Mouse (Mus musculus): Measurements from ENCODE around the gene Pitpnc1.

DNA sequence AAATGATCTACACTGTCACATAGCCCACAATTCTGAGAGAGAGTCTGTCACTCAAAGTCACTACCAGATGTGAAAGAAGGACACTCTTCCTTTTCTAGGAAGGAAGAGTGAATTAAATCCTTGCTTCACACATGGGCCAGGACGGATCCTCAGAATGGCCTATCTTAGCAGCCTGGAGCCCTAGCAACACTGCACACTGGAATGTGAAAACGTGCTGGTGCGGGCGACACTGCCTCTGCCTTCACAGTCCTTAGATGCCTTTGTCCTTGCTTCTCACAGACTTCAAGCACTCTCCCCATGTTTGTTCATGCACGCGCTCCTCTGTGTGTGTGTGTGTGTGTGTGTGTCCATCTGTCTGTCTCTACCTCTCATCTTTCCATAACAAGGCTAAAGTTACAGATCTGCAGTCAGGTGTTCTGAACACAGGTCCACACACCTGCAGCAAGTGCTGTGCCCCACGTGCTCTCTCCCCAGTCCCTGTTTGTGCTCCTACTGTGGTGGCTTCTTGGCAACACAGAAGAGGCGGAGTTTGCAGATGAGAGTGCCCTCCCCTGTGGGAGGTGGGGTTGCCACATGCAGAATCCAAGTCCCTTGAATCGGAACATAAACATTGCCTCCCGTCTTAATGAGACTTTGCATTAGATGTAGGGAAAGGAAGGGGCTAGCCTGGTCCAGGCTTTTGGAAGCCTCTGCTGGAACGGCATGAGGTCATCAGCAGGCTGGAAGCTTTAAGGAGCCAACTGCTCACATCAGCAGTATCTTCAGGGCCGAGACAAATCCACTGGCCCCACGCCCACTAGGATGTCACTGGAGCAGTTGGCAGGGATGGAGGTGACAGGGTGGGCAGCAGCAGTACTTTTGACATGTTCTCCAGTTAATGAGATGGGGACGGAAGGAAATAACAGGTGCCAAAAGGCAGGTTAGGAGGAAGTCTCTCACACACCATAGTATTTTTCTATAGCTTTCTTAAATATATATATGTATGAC lies 144.5 kb downstream of the Pitpnc1 start:
- no peak for TF ChIP-seq CTCF (IDR thresholded peaks at IDR 0.05; ENCODE audit: low read depth)
- no peak for TF ChIP-seq EP300 (IDR thresholded peaks at IDR 0.05; ENCODE audit: low read depth)
